In genomic region chr10:41834131-41834530, GRCm38 (mm10) we compare ENCODE assay signal across 20 mouse cellular contexts. TPM values are rescaled to one million over a fixed set of nuclear protein-coding genes. Genes with fewer than 3 reads are reported as not detected.
A peak's percentile ranks its signal among the peaks of the same experiment; 100 is the strongest.
DNase-seq lines count a peak whose midpoint lies in the region; ATAC-seq and TF ChIP-seq lines count a peak whose summit lies in the region.
"Had no signal": no experiment of that assay in that cellular context is flagged by ENCODE, and none has a peak within 500 bp of the region (broad histone marks: within the 10 kb centered on the region; RNA-seq: fewer than 3 reads in every experiment).

No protein-coding gene starts in this region.

- 67% methylated on average over 2 of the region's 2 CpGs for WGBS in thymus, adult 2 months
- WGBS in midbrain, embryonic 11.5 days = 95% methylated on average over 2 of the region's 2 CpGs

- no peak overlapping the region for H3K27ac ChIP-seq in thymus, adult 2 months (ENCODE audit: control insufficient read depth, insufficient read depth, low read length)
- H3K27ac ChIP-seq in midbrain, embryonic 11.5 days (ENCODE audit: low read depth, low read length) = no peak overlapping the region
- H3K27ac ChIP-seq: forebrain, embryonic 13.5 days; heart, embryonic 15.5 days; midbrain, embryonic 10.5 days; neural tube, embryonic 13.5 days had no signal

- TF ChIP-seq POLR2A in thymus, adult 2 months (IDR thresholded peaks at IDR 0.05; ENCODE audit: control insufficient read depth, extremely low read depth, insufficient read depth, low read length, poor library complexity) = no peak

- H3K9ac ChIP-seq in midbrain, embryonic 11.5 days (ENCODE audit: low read length) = no peak overlapping the region
- H3K9ac ChIP-seq: forebrain, embryonic 13.5 days; heart, embryonic 15.5 days; neural tube, embryonic 13.5 days had no signal

- no peak for TF ChIP-seq CTCF in thymus, adult 2 months (IDR thresholded peaks at IDR 0.05; ENCODE audit: borderline replicate concordance, control insufficient read depth, extremely low read depth, insufficient read depth, low read length, poor library complexity)

- H3K4me3 ChIP-seq in thymus, adult 2 months (ENCODE audit: control insufficient read depth, insufficient read depth, low read length) = no peak overlapping the region
- H3K4me3 ChIP-seq in midbrain, embryonic 11.5 days (ENCODE audit: low read depth, low read length) = no peak overlapping the region
- H3K4me3 ChIP-seq: forebrain, embryonic 13.5 days; heart, embryonic 15.5 days; midbrain, embryonic 10.5 days; neural tube, embryonic 13.5 days had no signal

- no peaks in the 10 kb centered on the region for H3K9me3 ChIP-seq in midbrain, embryonic 11.5 days (ENCODE audit: control insufficient read depth, low read length)
- H3K9me3 ChIP-seq: forebrain, embryonic 13.5 days; heart, embryonic 15.5 days; midbrain, embryonic 10.5 days had no signal

- H3K36me3 ChIP-seq in thymus, adult 2 months (ENCODE audit: control insufficient read depth, insufficient read depth, low read length) = no peaks in the 10 kb centered on the region
- H3K36me3 ChIP-seq in midbrain, embryonic 11.5 days (ENCODE audit: control insufficient read depth, insufficient read depth, low read length) = no peaks in the 10 kb centered on the region
- H3K36me3 ChIP-seq: heart, embryonic 15.5 days; neural tube, embryonic 13.5 days had no signal

- peak; percentile 78 for ATAC-seq in cerebellum, adult (ENCODE audit: insufficient number of reproducible peaks, low FRiP score, low TSS enrichment)
- no peak for ATAC-seq in midbrain, embryonic 11.5 days (ENCODE audit: low FRiP score)
- ATAC-seq: forebrain, embryonic 13.5 days; inflammation-experienced regulatory T-cells, adult 6 months had no signal

- H3K4me1 ChIP-seq in thymus, adult 2 months (replicated peaks; ENCODE audit: control insufficient read depth, insufficient read depth, low read length) = no peaks in the 10 kb centered on the region
- no peaks in the 10 kb centered on the region for H3K4me1 ChIP-seq in midbrain, embryonic 11.5 days (ENCODE audit: control insufficient read depth, insufficient read depth, low read length)
- H3K4me1 ChIP-seq: midbrain, embryonic 10.5 days; neural tube, embryonic 13.5 days had no signal

- H3K4me2 ChIP-seq in midbrain, embryonic 11.5 days = no peak overlapping the region
- H3K4me2 ChIP-seq: forebrain, embryonic 13.5 days; heart, embryonic 15.5 days; neural tube, embryonic 13.5 days had no signal

- DNase-seq in cerebellum, postnatal 4 days (ENCODE audit: low spot score in 2 of 2) = no peak
- peak; percentile 51 for DNase-seq in thymus, postnatal 14 days
- DNase-seq in thymus, adult 2 months = no peak
- peak; percentile 43 to 52 for DNase-seq in cerebellum, postnatal 10 days
- DNase-seq in midbrain, embryonic 11.5 days (ENCODE audit: low spot score, missing footprints) = no peak
- DNase-seq in right cerebral cortex, postnatal 36 days (ENCODE audit: low spot score in 2 of 2) = no peak
- no peak for DNase-seq in adrenal gland, adult 18-20 months (ENCODE audit: low spot score in 2 of 2)
- DNase-seq: adrenal gland, postnatal 14 days; kidney, adult 8-10 months; kidney, postnatal 36 days; lung, adult 18-20 months; lung, postnatal 4 days; right cerebral cortex, postnatal 25 days had no signal

- no peaks in the 10 kb centered on the region for H3K27me3 ChIP-seq in thymus, adult 2 months (ENCODE audit: control insufficient read depth, insufficient read depth, low read length)
- no peaks in the 10 kb centered on the region for H3K27me3 ChIP-seq in midbrain, embryonic 11.5 days (ENCODE audit: control insufficient read depth, insufficient read depth, low read length)
- H3K27me3 ChIP-seq: CH12.LX; forebrain, embryonic 13.5 days; heart, embryonic 15.5 days; neural tube, embryonic 13.5 days had no signal

RNA-seq across cellular contexts. Expression of gene Sesn1, which starts 24.4 kb away (rescaled TPM):
- polyA plus RNA-seq in thymus, adult 2 months (2012; rRNA removed) = 49.7 and 51.7 TPM in 2 replicates
- polyA plus RNA-seq in midbrain, embryonic 11.5 days (2014; fragmentation: Nextera tagmentation; extraction: Ambion mirVana) = 22.2 and 26.8 TPM in 2 replicates
- 10 to 100 TPM; 17.0 to 19.9 TPM for total RNA-seq in adrenal gland, adult 18-20 months (2021)

RNA-seq across cellular contexts. Expression of gene Cep57l1, which starts 24.5 kb away (rescaled TPM):
- 5.7 and 6.5 TPM in 2 replicates for polyA plus RNA-seq in thymus, adult 2 months (2012; rRNA removed)
- 21.6 and 26.4 TPM in 2 replicates for polyA plus RNA-seq in midbrain, embryonic 11.5 days (2014; fragmentation: Nextera tagmentation; extraction: Ambion mirVana)
- 1 to 10 TPM; 4.0 to 4.5 TPM for total RNA-seq in adrenal gland, adult 18-20 months (2021)

Comparison
In these comparisons a context has a peak if more than half of its experiments do, and no peak if none do; other contexts are left out.
1. DNase-seq: peak in thymus, postnatal 14 days (single experiment) and cerebellum, postnatal 10 days (2 of 2); none in cerebellum, postnatal 4 days (0 of 2), thymus, adult 2 months (single experiment), midbrain, embryonic 11.5 days (single experiment), right cerebral cortex, postnatal 36 days (0 of 2) and adrenal gland, adult 18-20 months (0 of 2).